Mouse (Mus musculus) ovary, postnatal 14 days (tissue): ENCODE measurements around the gene Ncan.
"Not testable (repeated sequence)": the region's sequence is repeated elsewhere in the genome, so short reads cannot be mapped to it uniquely, and the experiment has no call there.

Source experiments
- DNase-seq: peaks from one replicate; pipeline ENCODE4 v3.0.0; 2022; ENCODE audit warnings: low spot score

The Ncan gene

DNA sequence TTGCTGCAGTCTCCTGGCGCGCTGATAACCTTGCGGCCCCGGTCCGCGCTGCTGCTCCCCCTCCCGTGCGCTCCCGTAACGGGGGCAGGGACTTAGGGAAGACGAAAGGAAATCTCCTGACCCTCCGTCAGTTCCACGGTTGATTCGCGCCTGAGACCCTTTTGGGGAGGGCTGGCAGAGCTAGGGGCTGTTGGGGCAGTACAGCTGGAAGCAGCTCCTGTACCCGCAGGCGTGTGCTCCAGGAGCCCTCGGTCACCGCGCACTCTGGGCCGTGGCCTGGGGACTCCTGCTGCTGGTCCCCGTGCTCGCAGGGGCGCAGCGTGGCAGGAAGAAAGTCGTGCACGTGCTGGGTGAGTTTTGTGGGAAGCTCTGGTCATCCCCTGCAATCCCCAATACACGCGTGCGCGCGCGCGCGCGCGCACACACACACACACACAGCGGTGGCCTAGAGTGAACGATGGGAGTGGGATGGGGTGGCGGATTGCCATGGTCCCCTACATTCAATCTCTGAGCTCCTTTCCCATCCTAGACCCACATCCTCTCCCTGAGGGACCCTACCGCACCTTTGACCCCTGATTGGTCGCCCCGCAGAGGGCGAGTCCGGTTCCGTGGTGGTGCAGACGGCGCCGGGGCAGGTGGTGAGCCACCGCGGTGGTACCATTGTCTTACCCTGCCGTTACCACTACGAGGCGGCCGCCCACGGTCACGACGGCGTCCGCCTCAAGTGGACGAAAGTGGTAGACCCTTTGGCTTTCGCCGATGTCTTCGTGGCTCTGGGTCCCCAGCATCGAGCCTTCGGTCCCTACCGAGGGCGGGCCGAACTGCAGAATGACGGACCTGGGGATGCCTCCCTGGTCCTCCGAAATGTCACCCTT lies 36.2 kb downstream of the Ncan start:
- no peak for DNase-seq

DNA sequence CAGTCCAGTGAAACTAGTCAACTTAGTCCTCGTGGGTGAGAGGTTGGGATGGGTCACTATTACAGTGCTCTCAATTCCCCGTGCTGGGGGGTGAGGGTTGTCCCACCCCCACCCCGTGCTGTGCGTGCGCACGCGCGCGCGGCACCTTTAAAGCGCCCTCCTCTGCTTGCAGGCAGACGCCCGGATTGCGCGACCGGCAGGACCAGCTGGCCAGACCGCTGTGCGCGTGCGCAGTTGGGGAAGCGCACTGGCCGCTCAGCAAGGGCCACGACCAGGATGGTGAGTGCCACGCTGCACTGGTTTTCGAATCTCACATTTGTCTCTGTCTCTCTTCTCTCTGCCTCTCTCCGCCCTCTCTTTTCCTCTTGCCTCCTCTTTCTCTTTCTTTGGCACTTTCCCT lies 37.4 kb downstream of the Ncan start, which contains the start of gene Hapln4:
Gene Hapln4 (plus strand): TSS at position 173 of the 400 bp plus-strand sequence.
- no peak for DNase-seq

GRCm38 (mm10) chr8:70081976-70082375 lies 38.7 kb downstream of the Ncan start:
- DNase-seq, result no peak

DNA sequence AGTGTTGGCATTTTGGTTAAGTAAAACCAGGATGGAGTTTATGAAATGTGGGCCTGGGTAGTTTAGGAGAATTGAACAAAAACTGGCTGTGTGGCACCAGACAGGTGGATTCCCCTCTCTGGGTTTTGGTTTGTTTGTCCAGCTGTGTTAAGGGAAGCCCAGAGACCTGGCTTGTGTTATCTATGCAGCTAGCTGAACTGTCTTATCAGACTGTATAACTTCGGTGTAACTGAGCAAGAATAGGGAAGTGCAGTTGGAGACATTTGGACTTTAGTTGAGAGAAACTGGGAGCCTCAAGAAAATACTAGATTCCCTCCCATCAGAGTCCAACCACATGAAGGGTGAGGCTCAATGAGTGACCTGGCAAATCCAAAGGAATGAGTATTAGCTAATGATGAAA lies 47.0 kb downstream of the Ncan start:
- DNase-seq, result no peak

- DNase-seq, result no peak
Measured at GRCm38 (mm10) chr8:70073120-70073519, 47.6 kb downstream of the Ncan start.

DNA sequence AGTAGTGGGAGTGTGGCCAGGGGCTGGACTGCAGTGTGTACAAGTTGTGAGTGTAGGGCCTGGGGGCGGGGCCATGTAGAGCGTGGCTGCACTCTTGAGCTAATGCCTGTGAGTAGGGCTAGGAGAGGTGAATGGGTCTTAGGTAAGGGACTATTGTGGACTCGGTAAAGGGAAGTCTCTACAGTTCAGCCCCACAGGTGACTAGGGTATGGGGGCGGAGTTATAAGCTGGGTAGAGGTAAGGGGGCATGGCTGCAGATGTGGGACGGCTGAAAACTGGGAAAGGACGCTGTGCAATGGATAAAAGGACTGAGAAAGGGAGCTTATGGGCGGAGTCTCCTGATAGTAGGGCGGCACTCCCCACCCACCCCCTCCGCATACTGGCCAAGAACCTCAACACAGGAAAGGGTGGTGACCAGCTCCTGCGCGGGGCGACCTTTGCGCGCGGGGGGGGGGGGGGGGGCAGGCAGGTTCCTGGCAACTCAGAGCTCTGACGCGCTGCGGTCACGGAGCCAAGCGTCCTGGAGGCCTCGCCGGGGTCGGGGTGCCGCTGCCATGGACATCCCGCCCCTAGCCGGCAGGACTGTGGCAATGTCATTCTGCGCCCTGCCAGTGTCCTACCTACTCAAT lies 48.1 kb downstream of the Ncan start, which contains the start of gene Tm6sf2:
Gene Tm6sf2 (plus strand): TSS at position 484 of the 629 bp plus-strand sequence.
- DNase-seq, result peak; percentile 22

DNA sequence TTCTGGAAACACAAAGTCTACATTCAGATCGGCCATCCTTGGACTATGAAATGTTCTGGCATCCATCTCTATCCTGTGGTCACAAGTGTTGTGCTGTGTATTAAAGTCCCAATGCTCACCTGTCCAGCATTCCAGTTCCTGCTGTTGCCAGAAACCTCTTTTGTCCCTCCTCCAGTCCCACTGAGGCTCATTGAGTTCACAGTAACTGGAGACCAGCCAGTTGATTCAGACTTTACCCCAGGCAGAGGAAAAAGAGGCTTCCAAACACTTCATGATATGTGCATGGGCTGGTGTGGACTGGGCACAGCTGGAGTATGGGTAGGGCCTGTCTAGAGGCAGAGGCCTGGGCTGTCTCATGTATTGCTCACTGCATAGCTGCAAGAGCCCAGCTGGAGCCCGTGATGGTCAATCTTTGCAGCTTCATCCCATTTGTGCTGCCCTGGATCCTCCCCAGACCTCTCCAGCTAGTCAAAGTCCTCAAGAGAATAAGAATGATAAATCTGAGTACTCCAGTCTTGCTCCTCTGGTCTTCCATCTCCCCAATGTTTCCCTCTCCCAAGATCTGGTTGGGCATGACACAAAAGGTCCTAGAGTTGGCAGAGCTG lies 48.7 kb downstream of the Ncan start:
- DNase-seq, result no peak

DNA sequence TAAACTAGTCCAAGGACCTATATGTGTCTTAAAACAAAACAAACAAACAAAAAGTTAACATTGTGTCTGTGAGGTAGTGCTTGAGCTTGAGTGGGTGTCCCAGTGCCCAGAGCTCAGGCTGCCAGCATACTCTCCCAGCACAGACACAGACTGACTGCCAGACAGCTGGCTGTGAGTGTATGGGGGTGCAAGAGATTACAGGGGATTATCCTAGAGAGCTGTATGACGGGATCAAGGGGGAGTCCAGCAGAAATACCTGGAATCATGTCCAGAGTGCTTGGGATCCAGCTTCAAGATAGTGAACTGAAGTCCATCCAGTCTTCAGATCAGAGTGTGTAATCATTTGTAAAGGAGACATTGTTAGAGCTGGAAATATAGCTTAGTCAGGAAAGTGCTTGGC lies 63.0 kb downstream of the Ncan start:
- DNase-seq, result no peak

DNA sequence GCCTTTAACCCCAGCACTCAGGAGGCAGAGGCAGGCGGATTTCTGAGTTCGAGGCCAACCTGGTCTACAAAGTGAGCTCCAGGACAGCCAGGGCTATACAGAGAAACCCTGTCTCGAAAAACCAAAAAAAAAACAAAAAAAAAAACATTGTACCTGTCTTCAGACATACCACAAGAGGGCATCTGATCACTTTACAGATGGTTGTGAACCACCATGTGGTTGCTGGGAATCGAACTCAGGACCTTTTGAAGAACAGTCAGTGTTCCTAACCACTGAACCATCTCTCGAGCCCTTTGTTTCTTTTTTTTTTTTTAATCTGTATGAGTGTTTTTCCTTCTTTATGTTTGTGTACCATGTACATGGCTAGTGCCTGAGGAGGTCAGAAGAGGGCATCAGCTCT lies 70.2 kb downstream of the Ncan start:
- not testable (repeated sequence) for DNase-seq

GRCm38 (mm10) chr8:70049662-70050061 lies 71.0 kb downstream of the Ncan start:
- no peak for DNase-seq

- DNase-seq, result no peak
Measured at GRCm38 (mm10) chr8:70043996-70044395, 76.7 kb downstream of the Ncan start.
